Mouse (Mus musculus) neural tube, embryonic 13.5 days (tissue): ENCODE results near the gene Rhebl1. TPM values are rescaled to one million over a fixed set of nuclear protein-coding genes. Genes with fewer than 3 reads are reported as not detected.

Experiments used
- ATAC-seq: fragments of 200-750 bp; cut with Nextera tagmentation; 2 replicates; pipeline ENCODE4 v1.8.0; 2017; ENCODE audit warnings: low read depth, mild to moderate bottlenecking, moderate TSS enrichment, moderate library complexity
- H3K27ac ChIP-seq: fragments of 300-500 bp; sonication (generic); replicated peaks from 2 replicates; pipeline ENCODE4 v1.5.1; 2015; ENCODE audit warnings: moderate library complexity, mild to moderate bottlenecking, inconsistent platforms
- H3K27me3 ChIP-seq: fragments of 300-500 bp; sonication (generic); 2 replicates; pipeline ENCODE4 v1.6.1; 2015; ENCODE audit warnings: mild to moderate bottlenecking, inconsistent platforms
- H3K36me3 ChIP-seq: fragments of 300-500 bp; sonication (generic); 2 replicates; pipeline ENCODE4 v1.6.1; 2015; ENCODE audit warnings: mild to moderate bottlenecking, inconsistent platforms
- H3K4me1 ChIP-seq: fragments of 300-500 bp; sonication (generic); replicated peaks from 2 replicates; pipeline ENCODE4 v1.6.1; 2015; ENCODE audit warnings: inconsistent platforms
- H3K4me2 ChIP-seq: fragments of 300-500 bp; sonication (generic); 2 replicates; pipeline ENCODE4 v1.6.1; 2015; ENCODE audit warnings: inconsistent platforms, mild to moderate bottlenecking, moderate library complexity
- H3K4me3 ChIP-seq: fragments of 300-500 bp; sonication (generic); 2 replicates; pipeline ENCODE4 v1.5.1; 2015; ENCODE audit warnings: mild to moderate bottlenecking, inconsistent platforms
- H3K9ac ChIP-seq: fragments of 300-500 bp; sonication (generic); 2 replicates; pipeline ENCODE4 v1.6.1; 2015; ENCODE audit warnings: moderate library complexity, mild to moderate bottlenecking, inconsistent platforms
- H3K9me3 ChIP-seq: fragments of 300-500 bp; sonication (generic); 2 replicates; pipeline ENCODE4 v1.6.1; 2016; ENCODE audit warnings: inconsistent platforms
- WGBS: fragments of 180-500 bp; shearing (Covaris S2); methylation state at CpG from one replicate; pipeline ENCODE4 v1.1.7; 2015; 5-methylcytosine and 5-hydroxymethylcytosine counted together
- polyA plus RNA-seq: library from polyadenylated mRNA; unstranded; fragments of >200 nt; fragmentation: Nextera tagmentation; extraction: Ambion mirVana; gene quantifications from 2 replicates; pipeline ENCODE4 v1.2.1, GENCODE M21; 2015

The Rhebl1 gene
- polyA plus RNA-seq, 1 experiment from 2014 or later, result 33.3 TPM

DNA sequence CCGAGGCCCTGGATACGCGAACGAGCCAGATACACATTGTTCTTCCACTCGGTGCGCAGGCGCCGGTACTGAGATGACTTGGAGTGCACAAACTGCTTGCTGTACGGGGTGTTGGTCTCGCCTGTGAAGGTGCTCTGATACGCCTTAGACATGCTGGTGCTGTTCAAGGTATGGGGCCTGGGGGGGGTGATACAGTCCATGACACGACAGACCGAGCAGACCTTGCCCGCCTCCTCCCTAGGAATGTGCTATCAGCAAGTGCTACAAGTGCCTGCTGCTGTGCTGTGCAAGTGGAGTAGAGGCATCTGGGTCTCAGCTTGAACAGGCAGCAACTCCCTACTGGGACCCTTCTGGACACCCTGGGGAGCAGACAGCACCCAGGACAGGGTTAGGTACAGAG lies 59.0 kb downstream of the Rhebl1 start:
- 93% methylated on average over 14 of the region's 14 CpGs for WGBS
- ATAC-seq, result no peak
- peaks cover 7% of the 10 kb centered on the region for H3K4me1 ChIP-seq
- no peak overlapping the region for H3K27ac ChIP-seq
- no peak overlapping the region for H3K4me2 ChIP-seq
- no peak overlapping the region for H3K4me3 ChIP-seq
- H3K9ac ChIP-seq, result no peak overlapping the region
- no peaks in the 10 kb centered on the region for H3K27me3 ChIP-seq
- no peaks in the 10 kb centered on the region for H3K9me3 ChIP-seq
- H3K36me3 ChIP-seq, result peaks cover 77% of the 10 kb centered on the region

DNA sequence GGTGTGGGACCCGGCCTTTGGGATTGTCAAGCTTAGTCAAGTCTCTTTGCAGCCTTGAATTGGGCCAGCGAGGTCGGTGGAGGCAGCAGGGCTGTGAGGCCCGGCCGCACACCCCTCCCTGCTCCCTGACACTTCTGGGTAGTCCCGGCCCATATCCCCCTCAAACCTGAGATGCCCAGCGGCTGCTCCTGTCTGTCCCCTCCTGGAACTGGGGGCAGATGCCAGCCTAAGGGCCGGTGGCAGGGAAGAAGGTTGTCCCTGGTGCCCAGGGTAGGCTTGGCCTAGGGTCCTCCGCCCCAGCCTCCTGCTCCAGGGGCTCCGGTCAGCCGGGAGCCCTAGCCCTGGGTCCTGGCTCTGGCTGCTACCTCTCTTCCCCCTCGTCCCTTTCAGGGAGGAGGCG lies 60.3 kb downstream of the Rhebl1 start:
- Histone ChIP-seq H3K4me1 (peaks cover 19% of the 10 kb centered on the region), H3K9me3 (no peaks in the 10 kb centered on the region), H3K4me2 (no peak overlapping the region), H3K27me3 (no peaks in the 10 kb centered on the region), H3K27ac (no peak overlapping the region), H3K9ac (no peak overlapping the region), H3K4me3 (no peak overlapping the region), H3K36me3 (peaks cover 64% of the 10 kb centered on the region)
- 88% methylated on average over 13 of the region's 13 CpGs for WGBS
- no peak for ATAC-seq

DNA sequence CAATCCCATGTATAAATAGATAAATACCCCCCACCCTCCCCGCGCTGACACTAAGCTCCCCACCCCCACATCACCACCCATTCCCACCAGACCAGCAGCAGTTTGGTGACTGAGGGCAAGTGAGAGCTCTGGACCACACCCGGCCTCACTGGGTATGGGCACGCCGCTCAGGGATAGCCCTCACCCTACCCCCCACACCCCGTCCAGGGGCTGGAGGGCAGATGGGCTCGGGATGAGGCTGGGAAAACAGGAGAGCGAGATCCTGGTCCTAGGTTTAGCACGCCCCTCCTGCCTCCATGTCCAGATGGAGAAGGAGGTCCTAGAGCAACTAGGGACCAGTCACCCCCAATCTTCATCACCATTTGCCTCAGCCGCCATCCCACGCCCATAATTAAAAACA lies 61.1 kb downstream of the Rhebl1 start:
- 91% methylated on average over 11 of the region's 11 CpGs for WGBS
- no peaks in the 10 kb centered on the region for H3K27me3 ChIP-seq
- no peak for ATAC-seq
- peaks cover 21% of the 10 kb centered on the region for H3K4me1 ChIP-seq
- no peak overlapping the region for H3K9ac ChIP-seq
- H3K4me2 ChIP-seq, result no peak overlapping the region
- no peak overlapping the region for H3K4me3 ChIP-seq
- no peaks in the 10 kb centered on the region for H3K9me3 ChIP-seq
- H3K36me3 ChIP-seq, result peaks cover 57% of the 10 kb centered on the region
- no peak overlapping the region for H3K27ac ChIP-seq

DNA sequence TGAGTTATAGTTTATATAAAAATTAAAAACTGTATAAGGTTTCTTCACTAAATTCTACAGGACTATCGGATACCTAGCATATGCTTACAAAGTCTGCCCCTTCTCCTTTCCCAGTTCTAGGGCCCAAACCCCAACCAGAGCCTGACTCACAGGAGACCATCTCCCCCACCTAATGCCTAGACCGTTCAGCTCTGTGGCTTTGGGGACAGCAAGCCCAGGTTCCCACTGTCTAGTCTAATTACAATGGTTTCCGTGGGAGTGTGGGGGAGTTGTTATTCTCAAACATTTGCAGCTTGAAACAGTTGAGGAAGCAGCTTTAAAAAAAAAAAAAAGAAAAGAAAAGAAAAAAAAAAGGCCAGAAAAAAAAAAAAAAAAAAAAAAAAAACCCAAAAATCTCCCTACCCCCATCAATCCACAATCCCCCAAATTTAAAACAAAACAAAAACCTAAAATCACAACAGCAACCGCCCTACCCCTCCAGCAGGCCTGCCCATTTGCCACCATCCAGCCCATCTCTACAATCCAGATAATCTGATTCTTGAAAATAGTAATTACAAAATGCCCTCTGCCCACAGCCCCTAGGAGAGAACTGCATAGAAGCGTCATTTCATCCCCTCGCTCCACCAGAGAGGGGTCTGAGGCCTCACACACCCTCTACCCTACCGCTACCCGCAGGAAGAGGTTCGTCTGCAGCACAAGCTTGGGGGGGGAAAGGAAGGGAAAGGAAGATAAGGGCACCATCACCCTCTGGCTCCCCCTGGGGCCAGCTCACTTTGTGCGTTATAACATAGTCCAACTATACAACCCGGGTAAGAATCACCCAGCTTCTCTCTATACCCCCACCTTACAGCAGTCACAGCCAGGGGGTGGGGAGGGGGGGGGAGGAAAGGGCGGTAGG lies 61.9 kb downstream of the Rhebl1 start:
- H3K9ac ChIP-seq, result no peak overlapping the region
- H3K4me1 ChIP-seq, result peaks cover 21% of the 10 kb centered on the region
- no peak for ATAC-seq
- H3K27ac ChIP-seq, result peak overlapping the region; percentile 91; the same call in 1 of the 2 replicates
- no peaks in the 10 kb centered on the region for H3K9me3 ChIP-seq
- H3K4me3 ChIP-seq, result no peak overlapping the region; the same call in 1 of the 2 replicates
- peak overlapping the region; percentile 73 for H3K4me2 ChIP-seq
- H3K27me3 ChIP-seq, result no peaks in the 10 kb centered on the region
- H3K36me3 ChIP-seq, result peaks cover 48% of the 10 kb centered on the region
- 60% methylated on average over 12 of the region's 12 CpGs for WGBS

DNA sequence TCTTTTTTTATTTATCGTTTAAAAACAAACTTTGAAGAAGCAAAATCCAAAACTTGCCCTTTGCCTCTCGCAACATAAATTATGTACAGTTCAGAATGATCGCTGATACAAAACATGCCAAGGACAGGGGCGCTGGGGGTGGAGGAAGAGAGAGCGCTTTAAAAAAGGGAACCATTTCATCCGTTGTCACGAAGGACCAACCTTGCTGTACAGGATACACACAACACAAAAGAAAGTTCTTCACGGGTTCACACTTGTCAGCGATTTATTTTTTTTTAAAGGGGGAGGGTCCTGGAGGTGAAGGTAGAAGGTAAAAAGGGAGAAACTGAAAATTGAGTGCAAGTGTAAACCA lies 62.7 kb downstream of the Rhebl1 start:
- H3K4me1 ChIP-seq, result peaks cover 21% of the 10 kb centered on the region
- ATAC-seq, result peak; percentile 34; the same call in 1 of the 2 replicates
- 15% methylated on average over 9 of the region's 9 CpGs for WGBS

DNA sequence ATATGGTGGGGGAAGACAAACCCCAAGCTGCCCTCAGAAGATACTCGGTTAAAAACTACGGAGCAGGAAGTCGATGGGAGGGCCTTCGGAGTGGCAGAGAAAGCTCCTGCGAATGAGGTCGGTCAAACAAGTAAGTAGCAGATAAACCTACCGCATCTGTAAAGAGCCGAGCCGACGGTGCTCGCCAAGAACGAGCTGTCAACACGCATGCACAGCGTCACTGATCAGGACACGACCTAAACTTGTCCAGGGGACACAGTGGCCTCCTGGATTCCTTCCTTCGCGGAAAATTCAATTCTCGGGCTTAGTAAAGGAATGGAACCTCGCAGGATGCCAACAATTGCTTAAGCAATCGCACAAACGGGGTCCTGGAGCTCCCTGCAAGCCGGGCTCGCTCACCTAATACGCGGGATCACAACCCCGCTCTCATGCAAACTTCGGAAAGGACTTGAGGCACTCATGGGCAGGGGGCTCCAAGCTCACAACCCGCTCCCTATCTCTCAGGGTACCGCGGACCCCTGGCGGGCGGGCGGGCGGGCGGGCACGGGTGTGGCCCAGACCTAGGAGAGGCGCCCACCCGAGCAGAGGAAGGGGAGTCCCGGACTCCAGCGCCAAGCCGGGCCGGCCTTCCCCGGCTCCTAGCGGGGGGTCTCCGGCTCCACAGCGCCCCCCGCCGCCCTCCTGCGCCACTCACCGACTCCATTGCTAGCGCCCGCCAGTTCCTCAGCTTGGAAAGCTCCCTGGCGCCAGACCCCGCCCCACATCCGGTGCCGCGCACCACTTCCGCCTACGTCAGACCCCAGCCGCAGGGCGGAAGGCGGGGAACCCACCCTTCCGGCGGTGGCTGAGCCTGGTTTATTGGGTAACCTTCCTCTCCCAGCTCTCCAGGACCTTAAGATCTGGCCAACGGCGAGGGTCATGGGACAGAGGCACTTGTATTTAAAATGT lies 63.3 kb downstream of the Rhebl1 start, which contains the start of gene Prkag1:
Gene Prkag1, minus strand, starts transcription at position 786 of the 948 bp plus-strand sequence.
- under 1% methylated on average over 61 of the region's 66 CpGs for WGBS
- Histone ChIP-seq H3K27ac (peak within 1 kb of the TSS; percentile 91), H3K27me3 (no peaks in the 10 kb centered on the region), H3K9ac (peak within 1 kb of the TSS; percentile 91), H3K4me3 (peak within 1 kb of the TSS; percentile 71), H3K9me3 (no peaks in the 10 kb centered on the region), H3K4me2 (peak within 1 kb of the TSS; percentile 73), H3K36me3 (peaks cover 34% of the 10 kb centered on the region), H3K4me1 (peaks cover 21% of the 10 kb centered on the region)
- peak; percentile 98 for ATAC-seq

More for the DNA sequence above, 62.7 kb downstream of the Rhebl1 start:
- no peaks in the 10 kb centered on the region for H3K9me3 ChIP-seq
- H3K4me3 ChIP-seq, result peak overlapping the region; percentile 71
- H3K9ac ChIP-seq, result peak overlapping the region; percentile 91
- H3K27me3 ChIP-seq, result no peaks in the 10 kb centered on the region
- H3K36me3 ChIP-seq, result peaks cover 40% of the 10 kb centered on the region
- peak overlapping the region; percentile 91 for H3K27ac ChIP-seq
- peak overlapping the region; percentile 73 for H3K4me2 ChIP-seq

Other genes with a start within 250 kb of the Rhebl1 start
- gene Ddx23, start 231.6 kb downstream of the Rhebl1 start, polyA plus RNA-seq, result 20.5 and 21.7 TPM in 2 replicates
- 6.2 and 7.4 TPM in 2 replicates for gene Rnd1, start 217.1 kb downstream of the Rhebl1 start, polyA plus RNA-seq
- 2.2 and 4.1 TPM in 2 replicates for gene Ccdc65, start 186.3 kb downstream of the Rhebl1 start, polyA plus RNA-seq
- 8.1 and 10.9 TPM in 2 replicates for gene Fkbp11, start 166.3 kb downstream of the Rhebl1 start, polyA plus RNA-seq
- 71.9 and 74.9 TPM in 2 replicates for gene Arf3, start 131.3 kb downstream of the Rhebl1 start, polyA plus RNA-seq
- not detected in 2 replicates for gene Wnt10b, start 116.4 kb downstream of the Rhebl1 start, polyA plus RNA-seq
- 3.6 and 3.9 TPM in 2 replicates for gene Wnt1, start 104.7 kb downstream of the Rhebl1 start, polyA plus RNA-seq
- gene Ddn, start 85.0 kb downstream of the Rhebl1 start, polyA plus RNA-seq, result 0.50 TPM in 2 replicates
- 71.8 and 79.4 TPM in 2 replicates for gene Prkag1, start 63.0 kb downstream of the Rhebl1 start, polyA plus RNA-seq
- gene Kmt2d, start 23.3 kb downstream of the Rhebl1 start, polyA plus RNA-seq, result 9.7 and 10.8 TPM in 2 replicates
- gene Dhh, start 4.0 kb upstream of the Rhebl1 start, polyA plus RNA-seq, result 3.1 and 4.3 TPM in 2 replicates
- gene Lmbr1l, start 23.7 kb upstream of the Rhebl1 start, polyA plus RNA-seq, result 34.9 and 39.0 TPM in 2 replicates
- gene Tuba1b, start 40.0 kb upstream of the Rhebl1 start, polyA plus RNA-seq, result 1,062 and 1,121 TPM in 2 replicates
- gene Gm49450, start 59.0 kb upstream of the Rhebl1 start, polyA plus RNA-seq, result not detected in 2 replicates
- gene Tuba1a, start 59.2 kb upstream of the Rhebl1 start, polyA plus RNA-seq, result 13,124 and 14,228 TPM in 2 replicates
- gene Tuba1c, start 135.4 kb upstream of the Rhebl1 start, polyA plus RNA-seq, result 25.6 and 29.7 TPM in 2 replicates
- 268 and 371 TPM in 2 replicates for gene Prph, start 160.6 kb upstream of the Rhebl1 start, polyA plus RNA-seq
- gene Troap, start 180.0 kb upstream of the Rhebl1 start, polyA plus RNA-seq, result 6.3 and 6.9 TPM in 2 replicates
- gene C1ql4, start 193.3 kb upstream of the Rhebl1 start, polyA plus RNA-seq, result 2.7 and 3.5 TPM in 2 replicates
- 0.25 and 0.49 TPM in 2 replicates for gene Dnajc22, start 198.6 kb upstream of the Rhebl1 start, polyA plus RNA-seq
- 44.4 and 48.9 TPM in 2 replicates for gene Spats2, start 231.4 kb upstream of the Rhebl1 start, polyA plus RNA-seq